Mouse (Mus musculus): ENCODE data around the gene Nsun2.

Nsun2 gene

DNA sequence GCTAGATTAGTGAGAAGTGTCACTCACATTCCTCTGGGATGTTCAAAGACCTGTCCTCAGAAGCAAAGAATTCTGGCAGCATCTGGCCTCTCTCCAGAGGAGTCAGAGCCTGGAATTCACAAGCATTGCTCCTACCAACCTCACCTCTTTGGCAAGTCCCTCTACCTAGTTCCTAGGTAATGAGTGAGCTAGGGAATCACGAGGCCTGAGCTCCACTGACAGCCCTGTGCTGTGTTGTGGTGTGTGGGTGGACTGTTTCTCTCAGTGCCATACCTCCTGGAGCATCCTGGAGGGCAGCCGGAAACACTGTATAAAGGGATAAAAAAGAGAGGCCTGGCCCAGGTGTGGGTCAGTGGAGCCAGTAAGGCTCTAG, 9.4 kb upstream of the Nsun2 start:
- no peak for DNase-seq (ENCODE audit: low read depth, low spot score)

DNA sequence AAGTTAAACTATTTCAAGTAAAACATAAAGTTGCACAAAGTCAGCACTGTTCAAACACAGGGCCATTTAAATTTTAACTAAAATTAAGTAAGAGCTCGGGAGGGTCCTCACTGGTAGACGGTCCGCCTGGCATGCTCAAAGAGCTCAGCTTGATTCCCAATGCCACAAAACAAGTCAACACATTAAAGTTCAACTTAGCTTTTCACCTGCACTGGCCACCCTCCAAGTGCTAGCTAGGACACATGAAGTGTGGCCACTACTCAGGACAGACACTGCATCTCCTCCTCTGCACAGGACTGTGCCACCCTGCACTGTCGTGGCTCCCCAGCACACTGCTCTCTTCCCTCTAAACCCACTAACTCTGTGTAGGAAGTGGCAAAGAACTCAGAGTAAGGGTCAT, 7.7 kb upstream of the Nsun2 start:
- no peak for DNase-seq (ENCODE audit: low read depth, low spot score)

DNA sequence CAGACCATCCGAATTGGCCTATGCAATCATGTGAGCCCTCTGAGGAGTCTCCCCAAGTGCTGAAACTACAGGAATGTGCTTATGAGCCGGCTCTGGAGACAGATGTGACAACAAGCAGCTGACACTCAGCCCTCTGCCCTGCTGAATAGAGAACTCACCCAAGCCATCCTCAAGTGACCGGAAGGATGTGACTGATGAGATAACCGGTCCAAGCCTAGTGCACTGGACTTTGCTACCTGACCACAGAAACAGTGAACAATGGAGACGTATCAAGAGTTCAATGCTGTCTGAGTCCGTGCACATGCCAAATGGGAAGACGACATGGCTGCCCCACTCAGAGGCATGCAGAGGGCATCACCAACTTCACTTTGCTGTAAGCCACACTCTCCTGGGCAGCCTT, 5.0 kb upstream of the Nsun2 start:
- no peak for DNase-seq (ENCODE audit: low read depth, low spot score)

DNA sequence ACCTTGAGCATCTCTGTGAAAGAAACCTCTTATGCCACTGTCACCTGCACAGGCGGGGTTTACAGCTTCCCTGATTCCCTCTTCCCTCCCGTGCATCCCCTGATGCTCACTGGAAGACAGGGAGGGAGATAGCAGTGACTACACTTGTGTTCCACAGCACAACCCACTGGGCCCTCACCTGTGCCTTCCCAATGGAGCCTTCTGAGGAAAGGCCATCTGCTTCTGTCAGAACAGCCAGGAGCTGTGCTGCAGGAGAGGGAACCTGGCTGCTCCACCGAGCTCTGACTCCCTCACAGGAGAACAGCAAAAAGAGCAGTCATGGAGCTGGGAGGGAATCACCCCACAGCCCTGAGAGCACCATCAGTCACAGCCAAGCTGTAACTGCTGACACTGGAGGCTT, 3.4 kb upstream of the Nsun2 start:
- no peak for DNase-seq (ENCODE audit: low read depth, low spot score)

DNA sequence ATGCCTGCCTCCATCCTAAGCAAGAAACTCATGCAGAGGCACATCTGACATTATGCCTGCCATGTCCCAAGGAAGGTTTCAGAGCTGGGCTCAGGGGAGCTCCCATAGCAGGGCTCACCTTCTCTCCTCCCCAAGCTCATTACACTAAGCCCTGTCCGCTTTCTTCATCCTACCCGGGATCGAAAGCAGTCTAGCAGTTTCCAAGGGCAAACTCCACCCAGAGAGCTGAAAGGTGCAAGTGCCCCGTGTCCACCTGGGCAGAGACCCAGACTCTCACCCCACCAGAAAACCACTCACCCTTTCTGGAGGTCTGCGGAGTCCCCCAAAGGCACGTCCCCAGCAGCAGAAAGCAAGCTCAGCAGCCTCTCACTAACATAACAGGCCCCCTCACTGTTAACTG, 2.6 kb upstream of the Nsun2 start:
- no peak for DNase-seq (ENCODE audit: low read depth, low spot score)

DNA sequence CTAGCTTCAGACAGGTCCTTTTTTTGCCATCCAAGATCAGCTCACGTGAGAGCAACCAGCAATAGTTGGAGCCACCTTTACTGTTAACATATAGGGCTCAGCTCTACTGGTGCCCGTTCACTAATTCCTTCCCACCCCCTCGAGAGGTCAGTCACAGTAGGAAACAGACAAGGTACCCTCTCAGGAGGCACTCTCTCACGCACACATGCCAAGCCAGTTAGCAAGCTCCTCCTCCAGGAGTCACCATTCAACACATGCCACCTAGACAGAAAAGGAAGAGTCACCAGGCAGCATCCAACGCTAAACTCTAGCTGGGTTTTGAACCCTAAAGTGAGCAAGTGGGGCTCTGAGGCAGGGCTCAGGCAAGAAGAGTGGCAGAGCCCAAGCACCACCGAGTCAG, 2.1 kb upstream of the Nsun2 start:
- no peak for DNase-seq (ENCODE audit: low read depth, low spot score)

DNA sequence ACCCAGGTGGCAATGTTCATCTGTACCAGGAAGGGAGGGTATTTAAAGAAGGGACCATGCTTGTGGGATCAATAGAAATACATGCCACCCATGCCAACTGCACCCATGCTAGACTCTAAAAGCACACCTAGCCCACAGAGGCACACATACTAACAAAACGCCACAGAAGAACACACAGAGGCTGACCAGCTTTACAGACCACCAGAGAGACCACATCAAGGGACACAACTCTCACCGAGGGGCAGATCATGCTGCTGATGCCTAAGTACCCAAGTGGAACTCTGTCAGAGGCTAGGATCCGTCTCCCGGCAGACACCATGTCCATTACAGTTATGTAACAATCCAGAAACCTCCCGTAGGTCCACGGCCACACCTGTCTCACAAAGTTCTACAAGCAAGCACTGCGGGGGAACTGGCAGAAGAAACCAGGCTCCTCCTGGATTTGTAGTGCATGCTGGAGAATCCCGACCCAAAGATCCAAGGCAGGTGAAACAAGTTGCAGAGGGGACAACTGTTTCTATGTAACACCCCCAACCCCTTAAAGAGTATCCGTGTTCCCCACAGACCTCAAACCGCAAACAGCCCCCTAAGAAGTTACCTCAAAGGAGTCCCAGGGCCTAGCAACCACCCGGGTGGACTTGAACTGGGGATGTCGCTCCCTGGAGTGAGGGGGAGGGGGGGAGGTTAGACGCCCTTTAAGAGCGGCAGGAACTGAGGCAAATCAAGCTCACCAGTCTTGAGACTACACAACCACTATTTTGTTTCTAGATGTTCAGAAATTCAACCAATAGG, 1.2 kb upstream of the Nsun2 start:
- no peak for DNase-seq (ENCODE audit: low read depth, low spot score)

DNA sequence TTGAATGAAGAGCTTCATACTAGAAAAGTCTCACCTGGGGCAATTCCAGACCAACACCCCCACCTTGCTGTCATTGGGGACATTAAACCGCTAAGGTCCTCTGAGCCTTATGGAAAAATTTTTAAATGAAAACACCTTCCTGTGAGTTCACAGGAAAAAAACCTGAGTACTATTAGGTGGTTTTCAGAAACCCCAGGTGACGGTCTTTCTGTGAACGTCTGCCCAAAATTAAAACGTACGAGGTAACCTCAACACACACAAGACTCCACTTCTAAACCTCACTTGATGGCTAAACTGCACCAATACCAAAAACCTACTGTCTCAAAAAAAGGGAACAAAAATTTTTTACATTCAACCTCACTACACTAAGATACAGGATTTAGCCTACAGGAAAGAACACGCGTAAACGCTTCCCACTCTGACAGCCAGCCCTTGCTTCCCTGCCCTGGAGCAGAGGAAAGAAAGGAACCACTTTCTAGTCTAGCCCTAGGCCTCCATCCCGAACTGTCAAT, 597 bp upstream of the Nsun2 start:
- no peak for DNase-seq (ENCODE audit: low read depth, low spot score)

DNA sequence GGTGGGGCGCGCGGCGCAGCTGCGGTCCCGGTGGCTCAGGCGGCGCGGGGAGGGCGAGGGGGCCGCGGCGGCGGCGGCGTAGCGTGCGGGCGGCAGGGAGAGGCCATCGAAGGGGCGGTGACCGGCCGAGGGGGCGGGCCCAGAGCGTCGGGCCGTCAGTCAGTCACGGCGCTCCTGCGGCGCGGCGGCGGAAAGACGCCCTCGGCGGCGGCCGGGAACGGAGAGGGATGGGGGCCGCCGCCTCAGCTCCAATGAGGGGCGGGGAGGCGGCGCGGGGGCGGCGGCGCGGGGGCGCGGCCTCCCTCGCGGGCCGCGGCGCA, 748 bp downstream of the Nsun2 start, which contains the start of gene Tent4a:
Tent4a (minus strand) TSS at position 284 of the 320 bp plus-strand sequence.
- DNase-seq (ENCODE audit: low read depth, low spot score) = no peak

DNA sequence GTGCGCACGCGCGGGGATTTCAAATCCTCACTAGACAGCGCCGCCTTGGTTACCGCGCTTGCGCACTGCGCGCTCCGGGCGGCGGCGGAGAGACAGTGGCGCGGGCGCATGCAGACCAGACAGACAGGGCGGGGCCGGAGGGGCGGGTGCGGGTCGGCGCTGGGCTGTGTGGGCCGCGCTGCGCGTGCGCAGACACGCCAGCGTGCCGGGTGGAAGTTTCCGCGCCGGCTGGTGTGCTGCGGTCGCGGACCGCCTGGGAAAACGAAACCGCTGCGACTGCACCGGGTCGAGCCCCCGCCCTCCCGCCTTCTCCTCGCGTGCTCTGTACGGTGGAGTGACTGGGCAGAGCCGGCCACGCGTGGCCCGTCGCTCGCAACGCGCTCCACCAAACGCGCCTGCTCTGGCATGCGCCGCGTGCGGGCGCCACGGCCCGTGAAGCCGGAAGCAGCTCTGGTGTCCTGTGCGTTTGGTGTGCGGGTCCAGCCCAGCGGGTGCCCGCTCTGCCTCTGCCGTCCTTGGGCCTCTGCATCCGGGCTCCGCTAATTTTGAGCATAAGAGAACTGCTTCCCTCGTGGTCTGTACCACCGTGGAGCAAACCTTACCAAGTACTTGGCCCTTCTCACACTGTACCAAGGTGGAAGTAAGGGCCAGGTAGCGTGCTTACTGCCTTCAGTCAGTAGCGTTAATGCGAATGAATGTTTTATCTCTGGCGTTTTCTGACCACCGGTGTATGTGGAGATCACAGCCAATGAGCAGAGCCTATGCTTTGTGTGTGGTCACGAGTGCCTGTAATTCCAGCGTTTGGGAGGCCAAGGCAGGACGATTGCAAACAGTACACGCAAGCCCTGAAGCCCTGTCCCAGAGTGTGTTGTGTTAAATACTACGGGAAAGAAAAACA, 1.4 kb downstream of the Nsun2 start:
- DNase-seq (ENCODE audit: low read depth, low spot score) = peak; percentile 99

DNA sequence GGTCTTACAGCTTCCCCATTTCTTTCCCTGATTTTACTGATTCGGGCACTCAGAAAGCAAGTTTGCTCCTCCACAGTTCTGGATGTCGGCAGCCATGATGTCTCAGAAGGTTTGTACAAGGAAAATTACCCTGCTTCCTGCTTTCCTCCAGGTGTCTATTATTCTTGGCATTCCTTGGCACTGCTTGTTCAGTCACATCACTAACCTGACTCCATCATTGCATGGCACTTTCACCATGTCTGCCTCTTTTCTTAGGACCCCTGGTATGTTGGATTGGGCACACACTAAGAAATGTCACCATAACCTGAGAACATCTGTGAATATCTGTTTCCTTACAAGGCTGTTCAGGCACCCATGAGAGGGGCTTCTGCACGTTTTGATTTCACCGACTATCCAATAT, 2.5 kb downstream of the Nsun2 start:
- DNase-seq (ENCODE audit: low read depth, low spot score) = no peak

DNA sequence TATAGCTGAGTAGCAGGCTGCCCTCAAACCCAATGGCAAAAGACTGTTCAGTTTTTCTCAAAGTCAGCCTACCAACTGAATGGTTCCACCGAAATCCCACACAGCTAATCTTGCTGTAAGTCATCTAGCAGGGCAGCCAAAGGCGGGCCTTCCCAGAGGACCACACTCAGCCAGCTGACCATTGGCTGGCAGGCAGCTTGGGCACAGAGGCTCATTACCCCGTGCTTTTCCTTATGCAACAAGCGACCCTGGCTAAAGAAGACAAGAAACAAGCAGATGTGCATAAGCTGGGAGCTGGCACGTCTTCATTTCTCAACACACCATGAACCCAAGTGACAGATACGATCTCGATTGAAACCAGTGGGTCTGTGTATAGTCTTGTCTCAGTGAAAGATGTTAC, 3.8 kb downstream of the Nsun2 start:
- DNase-seq (ENCODE audit: low read depth, low spot score) = no peak

DNA sequence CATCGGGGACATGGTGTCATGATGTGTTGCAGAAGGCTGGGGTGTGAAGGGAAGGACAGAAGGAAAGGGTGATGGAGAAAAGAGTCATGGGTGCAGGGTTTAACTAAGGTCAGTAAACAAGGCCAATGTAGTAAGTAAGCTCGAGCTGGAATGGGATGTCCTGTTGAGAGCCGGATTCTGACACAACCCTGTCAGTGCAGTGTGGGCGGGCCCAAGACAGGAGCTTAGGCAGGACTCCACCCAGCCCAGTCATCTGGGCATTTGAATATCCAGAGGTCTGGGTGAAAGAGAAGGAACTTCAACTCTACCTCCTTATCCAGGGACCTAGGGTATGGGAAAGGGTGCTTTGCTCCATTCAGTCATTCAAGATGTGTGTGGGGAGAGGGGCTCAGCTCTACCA, 4.8 kb downstream of the Nsun2 start:
- DNase-seq (ENCODE audit: low read depth, low spot score) = no peak

DNA sequence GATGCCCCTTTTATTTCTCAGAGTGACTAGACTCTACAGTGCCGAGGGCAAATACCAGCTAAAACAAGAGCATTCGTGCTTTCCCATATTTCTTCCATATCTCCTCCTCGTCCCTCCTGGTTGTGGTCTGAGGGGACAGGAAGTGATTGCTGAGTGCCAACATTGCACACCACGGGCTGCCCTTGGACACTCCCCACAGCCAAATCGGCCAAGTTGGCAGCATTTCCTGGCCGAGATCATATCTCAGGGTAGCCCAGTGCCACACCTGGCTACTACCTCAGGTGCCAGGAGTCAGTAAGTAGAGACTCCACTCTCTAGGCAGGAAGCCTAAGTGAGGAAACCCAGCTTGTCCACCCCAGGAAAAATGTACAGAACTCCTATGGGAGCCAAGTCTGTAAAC, 7.7 kb downstream of the Nsun2 start:
- no peak for DNase-seq (ENCODE audit: low read depth, low spot score)

DNA sequence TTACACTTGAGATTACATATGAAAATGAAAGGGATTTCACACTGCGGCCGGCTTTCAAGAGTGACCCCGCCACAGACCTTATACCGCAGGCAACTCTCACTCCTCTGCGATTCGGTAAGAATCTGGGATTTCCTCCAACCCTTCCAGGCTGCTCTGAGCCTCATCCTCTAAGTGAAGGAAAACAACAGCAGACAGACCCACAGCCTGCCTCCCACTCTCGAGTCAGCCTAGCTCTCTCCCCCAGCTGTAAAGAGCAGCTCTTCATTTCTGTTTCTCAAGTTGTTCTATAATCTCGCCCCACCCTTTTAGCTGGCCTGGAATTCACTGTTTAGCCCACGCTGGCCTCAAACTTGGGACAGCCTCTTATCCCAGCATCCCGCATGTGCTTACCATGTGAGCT, 8.2 kb downstream of the Nsun2 start:
- no peak for DNase-seq (ENCODE audit: low read depth, low spot score)

DNA sequence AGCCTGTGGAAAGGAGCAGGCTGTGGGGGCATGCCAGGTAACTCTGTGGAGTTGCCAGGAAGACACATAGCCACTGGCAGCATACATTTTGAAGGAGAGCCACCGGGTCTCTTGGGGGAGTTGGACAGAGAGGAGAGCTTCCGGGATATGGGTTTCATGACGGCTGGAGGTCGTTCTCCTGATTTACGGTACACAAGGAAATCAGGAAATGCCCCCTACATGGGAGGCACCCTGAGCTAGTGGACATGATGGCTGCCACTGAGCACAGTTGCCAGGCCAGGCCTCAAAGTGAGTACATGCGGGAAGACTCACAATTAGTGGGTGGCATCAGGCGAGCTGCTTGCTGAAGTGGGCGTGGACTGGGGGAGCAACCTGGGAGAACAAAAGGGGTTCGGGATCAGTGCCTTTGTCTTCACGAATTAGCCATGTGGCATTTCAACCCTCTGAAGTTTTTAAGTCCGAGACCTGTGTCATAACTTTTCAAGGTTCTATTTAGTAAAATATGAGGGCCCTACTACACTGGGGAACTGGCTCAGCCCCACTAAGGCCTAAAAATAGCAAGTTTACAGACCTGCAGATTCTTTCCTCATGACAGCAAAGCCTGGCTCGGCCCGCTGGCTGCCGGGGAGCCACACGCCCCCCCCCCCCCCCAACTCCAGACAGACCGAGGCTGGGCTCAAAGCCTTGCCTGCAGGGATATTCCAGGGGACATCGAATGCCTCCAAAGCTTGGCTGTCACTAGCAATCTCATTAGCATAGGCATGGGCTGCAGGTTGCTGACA, 9.2 kb downstream of the Nsun2 start:
- peak; percentile 66 for DNase-seq (ENCODE audit: low read depth, low spot score)

DNA sequence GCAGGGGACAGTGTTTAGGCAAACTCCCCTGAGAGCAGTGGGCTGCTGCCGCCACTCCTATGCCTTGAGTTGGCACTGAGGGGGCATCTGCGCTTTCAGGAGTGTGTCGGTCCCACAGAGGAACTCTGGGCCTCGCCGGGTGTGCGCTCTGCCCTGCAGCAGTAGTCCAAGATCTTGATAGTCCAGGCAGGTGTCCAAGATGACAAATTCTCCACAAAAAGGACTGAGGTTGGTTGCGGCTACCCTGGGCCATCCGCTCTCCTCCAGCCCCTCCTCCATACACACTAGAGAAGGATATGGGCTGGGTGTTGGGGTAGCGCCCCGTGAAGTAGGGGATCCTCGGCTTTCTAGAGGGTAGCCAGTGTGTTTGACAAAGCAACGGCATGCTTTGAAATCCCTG, 10.0 kb downstream of the Nsun2 start:
- no peak for DNase-seq (ENCODE audit: low read depth, low spot score)

DNA sequence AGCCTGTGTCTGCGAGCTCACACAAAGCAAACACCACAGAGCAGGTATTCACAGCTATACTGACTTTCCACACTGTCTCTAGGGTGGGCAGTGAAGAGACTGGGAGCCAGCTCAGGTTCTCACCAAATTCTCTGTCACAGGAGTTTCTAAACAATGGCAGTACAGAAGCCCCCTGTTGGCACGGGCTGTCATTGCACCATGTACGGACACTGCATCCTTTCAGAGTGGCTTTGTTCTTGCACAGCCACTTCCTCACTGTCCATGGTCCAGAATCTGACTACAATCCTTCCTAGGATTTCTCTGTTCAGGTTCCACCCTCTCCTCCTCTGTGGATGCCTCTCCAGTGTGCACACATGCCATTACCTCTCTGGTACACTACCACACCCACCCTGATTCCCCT, 11.5 kb downstream of the Nsun2 start:
- no peak for DNase-seq (ENCODE audit: low read depth, low spot score)

DNA sequence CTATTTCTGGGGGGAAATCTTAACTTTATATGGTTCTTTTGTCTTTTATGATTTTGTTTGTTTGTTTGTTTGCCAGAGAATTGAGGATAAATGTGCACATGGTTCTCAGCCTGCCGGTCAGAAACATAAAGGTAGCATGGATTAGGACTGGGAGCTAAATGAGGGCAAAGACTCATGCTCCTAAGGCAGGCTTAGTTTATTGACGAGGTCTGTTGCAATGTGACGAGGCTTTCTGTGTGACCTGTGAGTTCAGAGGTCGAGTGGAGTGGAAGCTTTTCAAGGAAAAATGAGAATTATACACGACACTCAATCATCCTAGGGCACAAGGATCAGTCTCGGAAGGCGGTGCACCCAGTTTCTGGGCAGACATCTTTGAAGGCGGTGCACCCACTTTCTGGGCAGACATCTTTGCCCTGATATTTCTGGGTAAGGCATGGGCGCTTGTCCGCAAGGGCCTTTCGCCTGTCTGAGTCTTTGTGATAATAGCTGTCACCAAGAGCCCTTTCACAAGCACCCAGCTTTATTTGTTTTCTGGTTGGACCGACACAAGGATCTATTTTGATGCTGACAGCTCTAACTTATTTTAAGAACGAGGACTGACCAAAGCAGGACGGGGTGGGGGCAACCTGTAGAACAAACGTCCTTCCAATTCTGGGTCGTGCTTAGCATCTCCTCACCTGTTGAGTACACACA, 14.1 kb downstream of the Nsun2 start:
- DNase-seq (ENCODE audit: low read depth, low spot score) = no peak

DNA sequence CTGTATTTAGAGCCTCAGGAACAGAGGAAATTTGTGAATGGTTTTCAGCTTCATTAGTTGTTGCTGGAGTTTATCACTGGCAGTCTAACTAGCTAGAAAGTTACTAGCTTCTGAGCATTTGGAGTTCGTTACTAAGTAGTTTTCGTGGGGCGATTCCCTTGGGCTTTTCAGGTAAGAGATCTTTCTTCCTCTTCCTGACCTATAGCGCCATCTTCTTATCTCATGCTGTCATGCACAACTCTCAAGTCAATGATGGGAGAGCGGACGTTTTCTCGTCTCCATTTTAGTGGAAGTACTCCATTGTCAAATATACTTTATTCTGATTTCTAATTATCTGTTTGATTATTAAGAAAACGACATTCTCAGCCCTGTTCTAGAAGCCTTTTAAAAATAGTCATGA, 16.4 kb downstream of the Nsun2 start:
- DNase-seq (ENCODE audit: low read depth, low spot score) = no peak

DNA sequence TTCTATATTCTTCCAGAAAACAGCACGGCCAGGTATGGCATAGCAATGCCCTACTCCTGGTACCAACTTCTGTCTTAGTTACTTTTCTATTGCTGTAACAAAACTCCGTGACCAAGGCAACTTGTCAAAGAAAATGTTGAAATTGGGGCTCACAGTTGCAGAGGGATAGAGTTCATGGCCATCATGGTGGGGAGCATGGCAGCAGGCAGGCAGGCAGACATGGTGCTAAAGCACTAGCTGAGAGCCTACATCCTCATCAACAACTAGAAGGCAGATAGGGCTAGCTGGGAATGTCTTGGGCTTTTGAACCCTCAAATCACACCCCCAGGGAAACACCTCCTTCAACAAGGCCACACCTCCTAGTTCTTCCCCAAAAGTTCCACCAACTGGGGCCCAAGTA, 17.3 kb downstream of the Nsun2 start:
- no peak for DNase-seq (ENCODE audit: low read depth, low spot score)

DNA sequence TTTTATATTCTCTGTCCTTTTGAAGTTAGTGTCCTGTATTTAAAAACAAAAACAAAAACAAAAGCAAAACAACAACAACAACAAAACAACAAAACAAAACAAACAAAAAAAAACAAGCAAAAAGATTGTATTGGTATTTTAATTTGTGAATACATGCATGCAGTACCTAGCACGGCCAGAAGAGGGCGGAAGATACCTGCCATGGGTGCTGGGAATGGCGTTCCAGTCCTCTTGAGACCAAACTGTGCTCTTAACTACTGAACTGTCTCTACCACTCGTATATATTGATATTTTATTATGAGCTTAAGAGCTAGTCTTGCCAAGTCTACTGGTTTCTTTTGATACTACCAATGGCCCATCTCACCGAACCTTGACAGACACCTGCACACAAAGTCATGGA, 19.5 kb downstream of the Nsun2 start:
- DNase-seq (ENCODE audit: low read depth, low spot score) = no peak

Measured in skeletal muscle tissue, adult 2 months (tissue).